Mouse (Mus musculus): ENCODE results near the gene Cpne2.

DNA sequence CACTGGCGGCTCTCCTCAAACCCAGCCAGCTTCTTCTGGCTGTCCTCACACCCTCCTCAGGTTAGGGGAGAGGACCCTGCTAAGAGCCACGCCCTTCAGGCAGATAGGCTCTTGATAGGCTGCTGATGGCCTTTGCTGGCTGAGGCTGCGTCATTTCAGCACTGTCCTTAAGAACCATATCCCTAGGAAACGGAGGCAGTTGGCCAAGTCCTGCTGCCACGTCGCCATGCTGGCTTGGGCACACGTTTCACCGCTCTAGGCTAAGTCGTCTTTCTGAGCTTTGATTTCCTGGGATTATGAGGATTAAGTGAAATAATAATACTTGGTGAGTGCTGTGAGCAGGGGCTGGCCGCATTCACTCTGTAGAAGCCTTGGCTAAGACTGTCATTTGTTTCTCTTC is 14.5 kb upstream of the Cpne2 start:
- TF ChIP-seq CTCF (IDR thresholded peaks at IDR 0.05; ENCODE audit: low read depth, low read length) (no peak), POLR2A (IDR thresholded peaks at IDR 0.05; ENCODE audit: insufficient read depth, low read length) (no peak), EP300 (IDR thresholded peaks at IDR 0.05; ENCODE audit: insufficient read depth, low read depth, low read length) (no peak)
